Mouse (Mus musculus): ENCODE data around the gene Pagr1b.

Pagr1b gene

DNA sequence TGATC lies at the start of gene Pagr1b:
Gene Pagr1b (minus strand): TSS at position 4 of the 5 bp plus-strand sequence.
- no peak for DNase-seq

DNA sequence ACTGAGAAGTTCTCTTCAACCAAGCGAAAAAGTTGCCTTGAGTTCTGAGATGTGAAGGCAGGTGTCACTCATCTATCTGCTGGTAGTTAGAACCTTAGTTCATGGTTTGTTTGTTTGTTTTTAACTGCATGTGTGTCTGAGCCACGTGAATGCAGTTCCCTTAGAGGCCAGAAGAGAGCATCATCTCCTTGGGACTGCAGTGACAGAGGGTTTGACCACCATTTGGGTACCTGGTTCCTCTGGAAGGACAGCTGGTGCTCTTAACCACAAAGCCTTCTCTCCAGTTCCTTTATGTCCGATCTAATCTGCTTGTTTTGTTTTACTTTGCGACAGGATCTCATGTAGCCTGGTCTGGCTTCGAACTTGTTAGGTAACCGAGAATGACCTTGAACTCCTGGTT lies 49.3 kb upstream of the Pagr1b start:
- DNase-seq = no peak

DNA sequence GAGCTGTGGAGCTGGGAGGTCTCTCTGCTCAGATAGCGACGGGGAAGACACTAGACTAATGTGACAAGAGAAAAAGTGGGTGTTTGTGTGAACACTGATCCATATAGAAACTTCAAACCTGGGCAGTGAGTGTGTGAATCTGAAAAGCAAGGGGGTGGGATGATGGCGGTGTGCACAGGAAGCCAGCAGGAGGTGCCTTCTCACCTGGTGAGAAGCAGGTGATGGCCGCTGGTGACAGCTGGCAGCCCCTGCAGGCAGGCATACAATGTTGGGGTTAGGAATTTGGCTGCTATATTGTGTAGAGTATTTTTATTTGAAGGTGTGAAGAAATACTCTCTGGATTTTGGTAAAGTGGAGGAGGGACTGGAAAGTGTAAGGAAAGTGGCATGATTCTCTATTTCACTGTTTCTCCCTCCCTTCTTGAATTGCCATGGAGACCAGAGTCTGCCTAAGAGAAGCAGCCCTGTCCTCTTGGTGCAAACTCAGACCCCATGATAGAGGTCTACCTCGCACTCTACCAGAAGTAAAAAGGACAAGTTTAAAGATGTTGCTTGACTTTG lies 38.8 kb upstream of the Pagr1b start:
- no peak for DNase-seq

DNA sequence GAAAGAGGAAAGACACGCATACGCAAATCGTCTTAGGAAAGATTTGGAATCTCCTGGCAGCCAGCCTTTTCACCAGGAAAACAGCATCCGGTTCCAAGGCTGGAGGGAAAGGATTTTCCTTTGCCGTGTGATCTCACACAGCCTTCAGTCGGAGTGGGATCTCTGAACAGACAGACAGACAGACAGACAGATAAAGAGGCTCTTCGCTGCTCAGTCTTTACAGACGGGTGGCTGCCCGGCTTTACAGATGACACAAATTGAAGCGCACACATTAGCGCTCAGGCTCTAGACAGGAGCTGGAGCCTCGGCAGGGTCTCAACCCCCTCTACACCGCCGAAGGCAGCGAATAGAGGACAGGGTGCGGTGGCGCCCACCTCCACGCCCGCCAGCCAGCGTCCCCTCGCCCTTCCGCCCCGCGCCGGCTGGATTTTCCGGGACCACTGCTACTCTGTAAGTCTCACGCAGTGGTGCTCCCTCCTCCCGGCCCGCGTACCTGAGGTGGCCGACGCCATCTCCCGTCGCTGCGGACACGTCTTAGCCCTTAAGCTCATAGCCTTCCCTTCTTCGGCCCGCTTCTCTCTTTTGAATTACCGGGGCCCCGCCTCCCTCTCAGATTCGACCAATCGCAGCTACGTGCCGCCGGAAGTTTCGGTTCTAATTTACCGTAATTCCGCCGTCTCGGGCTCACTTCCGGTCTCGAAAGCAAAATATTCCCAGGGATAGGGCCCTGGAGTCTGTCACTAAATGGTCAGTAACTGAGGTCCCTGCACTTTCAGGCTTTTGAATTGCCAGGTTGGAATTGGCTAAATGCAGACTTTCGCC lies 25.8 kb upstream of the Pagr1b start, which contains the start of gene Kif22:
Gene Kif22 (minus strand): TSS at position 621 of the 822 bp plus-strand sequence.
- peak; percentile 88 for DNase-seq

DNA sequence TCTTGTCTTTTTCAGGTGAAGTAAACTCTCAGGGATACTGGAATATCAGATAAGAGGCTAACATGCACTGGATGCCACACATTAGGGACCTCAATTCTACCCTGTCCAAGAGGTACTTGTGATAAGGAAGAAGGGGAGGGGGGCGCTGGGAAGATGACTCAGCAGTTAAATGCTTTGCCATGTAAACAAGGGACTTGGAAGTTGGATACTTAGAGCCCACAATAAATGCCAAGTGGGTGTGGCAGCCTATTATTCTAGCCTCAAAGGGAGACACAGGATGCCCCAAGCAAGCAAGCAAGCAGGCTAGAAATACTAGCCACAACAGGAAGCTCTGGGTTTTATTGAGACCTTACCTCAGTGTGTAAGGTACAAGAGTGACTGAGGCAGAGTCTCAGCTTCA lies 15.0 kb upstream of the Pagr1b start:
- DNase-seq = no peak

DNA sequence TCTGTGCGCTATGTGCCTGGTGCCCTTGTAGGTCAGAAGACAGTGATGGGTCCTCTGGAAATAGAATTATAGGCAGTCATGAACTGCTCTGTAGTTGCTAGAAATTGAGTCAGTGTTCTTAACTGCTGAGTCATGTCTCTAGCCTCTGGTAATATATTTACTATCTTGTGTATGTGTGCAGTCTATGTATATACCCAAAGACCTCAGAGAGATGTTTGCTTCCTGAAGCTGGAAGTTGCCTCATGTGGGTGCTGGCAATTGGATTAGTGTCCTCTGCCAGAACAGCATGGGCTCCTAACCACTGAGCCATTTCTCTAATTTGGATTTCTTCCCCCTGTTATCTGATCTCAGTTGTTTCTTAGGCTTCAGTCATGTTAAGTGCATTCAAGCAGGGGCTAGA lies 13.9 kb upstream of the Pagr1b start:
- no peak for DNase-seq

DNA sequence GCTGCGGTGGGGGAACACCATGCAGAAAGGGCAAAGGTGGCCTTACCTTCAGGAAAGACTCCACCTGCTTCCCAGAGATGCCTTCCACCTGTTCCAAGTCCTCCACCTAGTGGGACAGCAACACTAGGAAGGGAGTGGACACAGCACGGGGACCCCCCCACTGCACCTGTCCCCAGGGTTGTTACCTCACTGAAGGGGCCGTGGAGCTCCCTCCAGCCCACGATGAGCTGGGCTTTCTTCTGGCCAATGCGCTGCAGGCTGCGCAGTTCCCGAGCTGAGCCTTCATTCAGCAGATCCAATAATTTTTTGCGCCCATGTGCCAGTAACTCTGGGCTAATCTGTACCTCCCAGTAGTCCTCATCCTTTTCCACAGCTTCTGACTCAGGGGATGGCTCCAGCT lies 11.6 kb upstream of the Pagr1b start:
- DNase-seq = no peak

DNA sequence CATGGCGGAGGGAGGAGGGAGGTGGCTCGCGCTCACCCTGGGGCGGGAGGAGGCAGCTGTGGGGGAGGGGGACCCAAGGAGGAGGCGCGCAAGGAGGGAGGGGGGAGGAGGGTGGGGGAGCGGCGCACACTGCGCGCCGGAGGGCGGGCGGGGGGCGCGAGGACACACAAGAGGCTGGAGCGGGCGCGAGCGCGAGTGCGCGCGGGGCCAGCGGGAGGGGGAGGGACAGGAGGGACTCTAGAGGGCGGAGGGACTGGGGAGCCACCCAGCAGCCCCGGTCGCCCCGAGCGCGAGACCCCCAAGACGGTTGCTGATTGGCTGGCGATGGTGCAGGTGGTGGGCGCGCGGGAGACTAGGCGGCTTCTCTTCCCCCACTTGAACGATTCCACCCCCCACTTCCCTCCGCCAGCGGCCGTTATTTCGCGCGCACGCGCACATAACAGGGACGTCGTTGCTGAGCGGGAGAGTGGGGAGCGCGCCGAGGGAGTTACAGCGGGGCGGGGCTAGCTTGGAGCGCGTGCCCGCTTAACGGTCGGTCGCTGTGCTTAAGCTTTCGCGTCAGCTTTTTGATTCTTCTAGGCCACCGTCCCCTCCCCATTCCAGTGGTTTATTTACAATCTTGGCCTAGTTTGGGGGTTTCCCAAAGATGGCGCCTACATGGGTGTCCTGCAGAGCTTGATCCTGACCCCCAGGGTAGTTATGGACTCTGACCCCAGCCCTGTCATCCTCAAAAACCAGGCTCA lies 10.9 kb upstream of the Pagr1b start, which contains the start of gene Maz:
Gene Maz (minus strand): TSS at position 54 of the 743 bp plus-strand sequence.
- DNase-seq = peak; percentile 99

DNA sequence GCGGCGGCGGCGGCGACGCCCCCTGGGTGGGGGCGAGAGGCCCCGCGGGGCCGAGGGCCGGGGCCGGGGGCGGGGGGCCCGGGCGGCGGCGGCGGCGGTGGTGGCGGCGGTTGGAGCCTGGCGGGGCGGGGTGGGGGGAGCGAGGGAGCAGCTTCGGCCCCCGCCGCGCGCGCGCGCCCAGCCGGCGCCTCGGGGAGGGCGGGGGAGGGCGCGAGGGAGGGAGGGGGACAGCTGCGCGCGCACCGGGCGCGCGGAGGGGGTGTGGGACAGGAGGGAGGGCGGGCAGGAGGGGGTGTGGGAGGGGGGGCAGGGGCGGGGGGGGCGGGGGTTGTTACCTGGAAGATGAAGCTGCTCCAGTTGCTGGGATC lies 10.3 kb upstream of the Pagr1b start:
- peak; percentile 92 for DNase-seq

DNA sequence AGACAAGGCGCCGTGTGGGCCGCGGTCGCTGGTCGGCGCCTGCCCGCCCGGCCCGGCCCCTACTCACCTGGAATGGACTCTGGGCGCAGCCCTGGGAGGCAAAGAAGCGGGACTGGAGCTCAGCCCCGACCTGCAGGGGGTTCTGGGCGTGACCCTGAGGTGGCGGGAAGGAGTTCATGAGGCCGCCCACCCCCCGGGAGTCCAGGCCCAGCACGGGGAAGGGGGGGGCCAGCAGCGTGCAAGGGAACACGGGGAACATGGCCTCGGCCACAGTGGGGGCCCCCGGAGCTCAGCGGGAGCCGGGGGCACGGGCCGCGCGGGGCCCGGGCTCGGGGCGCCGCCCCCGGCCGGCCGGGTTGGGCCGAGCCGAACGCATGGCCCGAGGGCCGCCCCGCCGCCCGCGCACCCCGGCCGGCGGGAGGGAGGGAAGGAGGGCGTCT lies 9.9 kb upstream of the Pagr1b start:
- DNase-seq = peak; percentile 63

DNA sequence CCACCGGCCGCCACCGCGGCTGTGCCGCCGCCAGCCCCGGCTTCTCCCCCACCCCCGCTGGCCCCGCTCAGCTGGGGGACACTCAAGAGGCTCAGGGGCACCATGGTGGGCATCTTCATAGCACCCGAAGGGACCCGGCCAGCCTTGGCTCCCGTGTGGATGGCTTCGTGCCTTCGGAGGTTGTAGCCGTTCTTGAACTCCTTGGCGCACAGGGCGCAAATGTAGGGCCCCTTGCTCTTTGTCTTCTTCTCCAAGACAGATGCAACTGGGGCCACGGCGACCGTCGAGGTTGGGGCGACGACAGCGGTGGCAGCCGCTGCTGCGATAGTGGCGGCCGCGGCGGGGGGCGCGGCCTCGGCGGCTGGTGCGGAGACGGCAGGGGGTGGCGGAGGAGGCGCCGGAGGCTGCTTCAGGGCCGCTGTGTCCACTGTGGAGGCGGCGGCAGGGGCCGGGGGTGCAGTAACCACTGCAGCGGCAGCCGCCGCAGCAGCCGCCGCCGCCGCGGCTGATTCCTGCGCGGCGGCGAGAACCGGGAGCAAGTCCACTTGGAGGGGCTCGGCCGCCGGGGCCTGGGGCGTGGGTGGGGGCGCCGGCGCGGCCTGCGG lies 9.4 kb upstream of the Pagr1b start:
- DNase-seq = peak; percentile 58

DNA sequence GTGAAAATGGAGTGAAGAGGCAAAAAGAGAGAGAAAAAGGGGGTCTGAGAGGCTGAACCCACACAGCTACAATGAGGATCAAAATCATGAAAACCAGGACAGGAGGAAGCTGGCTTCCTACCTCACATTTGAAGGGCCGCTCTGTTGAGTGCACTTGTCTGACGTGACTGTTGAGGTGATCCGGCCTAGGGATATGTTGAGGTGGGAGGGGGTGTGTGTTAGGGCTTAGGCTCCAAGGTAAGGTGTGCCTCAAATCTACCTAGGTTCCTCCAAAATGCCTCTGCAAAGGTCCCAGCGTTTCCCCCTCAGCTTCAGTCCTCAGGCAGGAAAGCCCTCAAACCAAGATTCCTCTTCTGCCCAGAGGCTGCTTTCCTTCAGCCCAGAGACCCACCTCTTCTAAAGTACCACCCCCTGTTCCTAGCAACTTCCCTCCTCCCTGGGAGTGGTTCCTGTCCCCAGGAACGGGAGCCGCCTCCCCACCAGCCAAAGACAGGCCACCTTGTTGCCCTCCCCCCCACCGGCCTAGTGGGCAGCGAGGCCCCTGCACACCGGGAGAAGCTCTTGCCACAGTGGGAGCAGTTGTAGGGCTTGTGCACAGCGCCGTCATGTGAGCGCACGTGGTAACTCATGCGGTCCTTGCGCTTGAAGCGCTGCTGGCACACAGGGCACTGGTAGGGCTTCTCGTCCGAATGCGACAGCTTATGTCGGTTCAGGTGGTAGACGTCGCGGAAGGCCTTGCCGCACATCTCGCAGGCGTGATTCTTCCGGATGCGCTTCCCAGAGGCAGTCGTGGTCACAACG lies 8.7 kb upstream of the Pagr1b start:
- peak; percentile 70 for DNase-seq

DNA sequence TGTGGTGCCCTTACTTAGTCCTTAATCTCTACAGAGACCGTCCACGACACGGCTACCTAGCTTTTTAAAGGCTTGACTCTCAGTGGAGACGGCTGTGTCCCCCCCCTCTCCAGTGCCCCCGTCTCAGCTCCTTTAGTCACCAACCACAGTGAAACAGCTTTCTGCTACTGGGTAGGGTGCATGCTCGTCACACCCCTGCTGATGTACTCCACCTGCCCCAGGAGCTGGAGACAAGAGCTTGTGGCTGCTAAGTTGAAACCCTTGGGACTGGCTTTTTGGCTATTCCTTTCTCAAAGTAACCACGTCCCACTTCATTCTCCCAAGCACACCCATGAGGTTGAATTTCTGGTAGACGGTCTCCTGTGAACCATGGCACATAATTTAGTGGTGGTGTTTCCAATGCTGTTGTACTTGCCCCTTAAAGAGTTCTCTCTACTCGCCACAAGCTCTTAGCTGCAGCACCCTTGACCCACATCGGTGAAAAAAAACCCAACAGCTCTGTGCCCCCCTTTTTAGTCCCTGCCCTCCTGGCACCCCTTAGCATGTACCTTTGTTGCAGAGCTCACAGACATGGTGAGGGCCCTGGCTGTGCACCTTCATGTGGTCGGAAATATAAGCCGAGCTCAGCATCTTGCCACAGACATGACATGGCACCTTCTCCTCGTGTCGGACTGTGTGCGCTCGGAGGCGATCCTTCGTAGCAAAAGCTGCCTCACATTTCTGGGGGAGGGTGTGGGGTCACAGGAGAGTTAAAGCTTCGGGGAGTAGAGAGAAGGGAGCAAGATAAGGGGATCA lies 7.8 kb upstream of the Pagr1b start:
- DNase-seq = no peak

DNA sequence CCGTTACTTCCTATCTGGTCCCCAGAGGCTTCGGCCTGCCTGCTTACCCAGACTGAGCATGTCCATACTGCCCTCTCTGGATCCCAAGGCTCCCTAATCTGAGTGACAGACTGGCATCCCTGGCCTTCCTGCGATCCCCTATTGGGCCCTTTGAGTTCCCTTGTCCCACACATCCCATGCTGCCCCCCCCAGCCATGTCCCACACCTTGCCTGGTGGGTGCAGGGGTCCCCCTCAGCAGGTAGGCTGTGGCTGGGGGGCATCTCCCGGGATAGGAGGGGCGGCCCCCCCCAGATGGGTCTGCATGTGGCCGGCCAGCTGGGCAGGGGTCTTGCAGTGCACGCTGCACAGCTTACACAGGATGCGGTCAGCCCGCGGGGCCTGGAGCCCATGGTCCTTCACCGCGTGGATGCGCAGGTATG lies 7.0 kb upstream of the Pagr1b start:
- DNase-seq = no peak

DNA sequence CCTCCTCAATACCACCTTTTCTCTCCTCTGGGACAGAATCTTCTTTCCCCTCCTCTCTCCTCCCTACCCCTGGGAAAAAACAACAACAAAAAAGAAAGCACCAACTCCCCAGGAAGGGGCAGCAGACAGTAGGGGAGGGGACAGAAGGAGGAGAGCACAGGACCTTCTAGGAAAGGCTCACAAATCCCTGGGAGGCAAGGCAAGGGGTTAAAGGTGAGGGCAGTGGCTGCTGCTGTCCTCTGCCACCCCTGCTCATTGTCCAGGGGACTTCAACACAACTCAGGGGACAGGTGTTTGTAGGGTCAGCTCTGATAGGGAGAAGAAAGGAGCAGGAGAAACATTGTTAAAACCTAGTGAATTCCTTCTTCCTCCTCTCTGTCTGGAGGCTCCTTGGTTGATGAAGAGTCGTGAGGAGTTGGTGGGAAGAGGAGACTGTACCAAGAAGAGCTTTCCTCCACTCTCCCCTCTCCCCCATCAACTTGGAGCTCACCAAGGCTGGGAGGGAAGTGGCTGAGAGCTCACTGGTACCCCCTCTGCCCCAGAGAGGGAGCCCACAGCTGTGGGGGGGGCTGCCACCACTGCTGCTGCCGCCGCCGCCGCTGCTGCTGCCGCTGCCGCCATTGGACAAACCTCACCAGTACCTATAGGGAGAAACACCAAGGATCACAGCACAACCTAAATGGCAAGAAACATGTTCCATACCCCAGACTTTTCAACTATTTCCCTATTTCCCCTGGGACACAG lies 6.4 kb upstream of the Pagr1b start:
- DNase-seq = no peak

DNA sequence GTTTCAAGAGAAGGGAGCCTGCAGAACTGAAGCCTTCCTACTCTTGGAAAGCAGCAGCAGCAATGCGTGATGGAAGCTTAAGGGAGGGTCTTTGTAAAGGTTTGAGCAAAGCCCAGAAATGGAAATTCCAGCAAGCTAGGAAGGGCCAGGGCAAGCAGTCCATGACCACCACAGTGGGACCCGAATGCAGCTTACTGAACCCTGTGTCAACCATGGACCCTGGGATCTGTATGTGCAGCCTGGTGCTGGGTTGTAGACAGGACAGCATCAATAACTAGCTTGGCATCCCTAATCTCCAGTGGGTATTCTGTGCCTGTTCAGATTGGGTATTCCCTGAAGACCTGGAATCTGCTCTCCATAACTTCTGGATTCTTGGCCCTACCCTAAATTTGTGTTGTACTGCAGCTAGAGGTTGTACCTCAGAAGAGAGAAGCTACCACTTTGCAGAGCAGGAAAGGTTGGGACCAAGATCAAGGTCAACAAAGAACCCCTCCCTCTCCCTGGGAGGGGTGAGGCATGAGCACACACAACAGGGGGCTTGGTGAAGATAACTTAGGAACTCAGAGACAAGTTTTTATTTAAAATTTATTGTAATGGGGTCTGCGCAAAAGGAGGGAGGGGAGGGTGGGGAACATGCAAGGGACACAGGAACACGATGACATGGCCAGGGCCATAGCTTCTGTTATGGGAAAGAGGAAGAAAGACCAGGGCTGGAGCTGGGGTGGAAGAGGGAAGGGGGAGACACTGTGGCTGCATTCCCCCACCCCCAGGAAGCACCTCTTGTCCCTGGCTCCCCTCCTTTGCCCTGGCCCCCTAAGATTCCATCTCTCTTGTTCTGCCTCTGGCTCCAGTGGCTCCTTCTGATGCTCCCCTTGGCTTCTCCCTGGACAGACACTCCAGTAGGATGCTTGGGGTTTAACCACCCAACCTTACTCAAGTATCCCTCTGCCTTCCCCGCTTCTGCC lies 5.6 kb upstream of the Pagr1b start:
- DNase-seq = no peak

DNA sequence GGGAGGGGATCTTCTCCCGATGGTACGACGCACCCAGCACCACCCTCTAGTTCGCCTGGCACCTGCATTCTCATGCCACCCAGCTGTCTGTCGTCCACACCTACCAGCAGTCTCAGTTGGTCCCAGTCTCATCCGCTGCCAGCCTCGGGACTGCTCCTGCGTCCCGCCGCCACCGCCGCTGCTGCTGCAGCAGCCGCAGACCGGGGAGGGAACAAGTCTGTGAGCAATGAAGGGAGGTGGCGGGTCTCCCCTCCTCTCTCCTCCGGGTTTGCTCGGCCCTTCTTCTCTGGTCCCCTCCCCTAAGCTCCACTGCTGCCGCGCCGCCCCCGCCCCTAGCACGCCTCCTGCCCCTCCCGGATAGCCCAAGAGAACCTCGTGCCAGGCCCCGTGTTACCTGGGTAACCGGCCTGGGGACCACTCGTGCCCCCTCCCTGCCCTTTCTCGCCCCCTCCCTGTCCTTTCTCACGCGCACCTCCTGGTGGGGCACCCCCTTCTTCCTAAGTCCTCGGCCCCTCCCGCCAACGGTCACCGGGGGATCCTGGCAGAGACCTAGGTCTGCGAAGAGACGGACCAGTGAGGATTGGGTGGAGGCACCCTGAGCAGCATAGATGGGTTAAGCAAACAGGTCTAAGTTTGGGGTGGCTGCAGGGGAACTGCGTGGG lies 4.7 kb upstream of the Pagr1b start, which contains the start of the genes Gm42742 and Prrt2:
Gene Gm42742 (minus strand): TSS at position 197 of the 662 bp plus-strand sequence.
Gene Prrt2 (minus strand): TSS at position 311 of the 662 bp plus-strand sequence.
- DNase-seq = peak; percentile 74

DNA sequence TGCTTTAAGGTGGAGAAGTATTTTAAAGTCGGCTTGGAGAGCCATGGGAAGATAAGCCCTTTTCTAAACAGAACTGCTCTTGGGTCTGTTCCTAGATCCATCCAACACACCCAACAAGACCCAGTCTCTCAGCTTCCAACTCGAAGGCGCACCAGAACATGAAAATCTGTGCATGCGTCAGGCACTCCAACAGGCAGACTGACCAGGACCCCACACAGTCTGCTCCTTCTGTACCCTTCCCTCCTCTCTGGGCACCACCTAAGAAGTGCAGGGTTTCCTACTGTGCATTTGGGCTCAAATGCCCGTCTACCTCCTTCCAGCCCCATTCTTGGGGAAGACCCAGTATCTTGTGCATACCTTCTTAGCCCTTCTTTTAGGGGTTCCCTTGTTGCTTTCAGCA lies 4.2 kb upstream of the Pagr1b start:
- no peak for DNase-seq

DNA sequence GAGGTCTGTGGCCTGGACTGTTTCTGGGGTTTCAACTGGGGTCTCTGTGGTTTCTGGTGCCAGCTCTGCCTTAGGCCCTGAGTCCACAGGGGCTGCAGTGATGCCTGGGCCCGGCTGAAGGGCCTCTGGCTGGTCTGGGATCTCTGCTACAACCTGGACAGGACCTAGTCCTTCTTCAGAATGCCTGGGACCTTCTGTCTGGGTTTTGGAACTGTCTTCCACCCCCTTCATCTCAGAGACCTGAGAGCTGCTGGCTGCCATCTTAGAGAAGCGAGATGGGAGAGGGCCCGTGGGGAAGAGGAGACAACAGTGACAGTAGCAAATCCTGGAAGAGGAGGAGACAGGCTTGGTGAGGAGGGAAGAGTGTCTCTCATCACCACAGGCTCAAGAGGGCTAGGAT lies 3.7 kb upstream of the Pagr1b start:
- DNase-seq = no peak
